Mouse (Mus musculus) liver, adult 2 months (tissue): Measurements from ENCODE around the gene Bcan.

Source experiments
- CTCF ChIP-seq: fragments of 200-500 bp; IDR thresholded peaks from 2 replicates; pipeline ENCODE4 v1.5.1; 2011; ENCODE audit warnings: low read depth, low read length, control low read depth
- POLR2A ChIP-seq: fragments of 200-500 bp; IDR thresholded peaks from 2 replicates; pipeline ENCODE4 v1.6.1; 2011; ENCODE audit warnings: low read length, control low read depth; ENCODE audit not compliant: insufficient read depth; ENCODE audit errors: extremely low read depth

DNA sequence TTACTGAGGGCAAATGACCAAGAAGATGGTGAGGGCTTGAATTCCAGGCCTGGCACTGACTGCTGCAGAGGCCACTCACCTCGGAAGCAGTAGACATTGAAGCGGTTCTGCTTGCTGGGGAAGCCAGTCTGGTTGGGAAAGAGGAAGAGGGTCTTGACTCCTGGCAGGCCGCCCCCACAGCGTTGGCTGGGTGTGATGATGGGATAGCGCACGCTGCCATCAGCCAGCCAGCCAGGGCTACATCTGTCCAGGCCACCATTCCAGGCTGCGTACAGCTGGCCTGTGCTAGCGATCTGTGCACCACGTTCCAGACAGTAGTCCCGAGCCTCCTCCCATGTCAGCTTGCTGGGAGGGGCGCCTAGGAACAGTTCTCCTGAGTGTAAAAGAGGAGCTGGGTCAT is 4.7 kb downstream of the Bcan start:
- TF ChIP-seq POLR2A (no peak), CTCF (no peak)
